Mouse (Mus musculus) heart, adult 18-20 months (tissue): ENCODE results near the gene Msi2. TPM values are rescaled to one million over a fixed set of nuclear protein-coding genes. Genes with fewer than 3 reads are reported as not detected.
A peak's percentile ranks its signal among the peaks of the same experiment; 100 is the strongest.

Experiments used
- DNase-seq, 2 experiments: peaks; one replicate each; pipeline ENCODE4 v3.0.0; 2021 to 2022; ENCODE audit warnings: mixed read lengths in 1 of 2
- total RNA-seq, 2 experiments: library from RNA; stranded (reverse); gene quantifications; 2 replicates each; pipeline ENCODE4 v1.2.3; 2021

Gene Msi2
- total RNA-seq, 2 experiments from 2014 or later = 179 to 203 TPM

GRCm38 (mm10) chr11:88359736-88360135, 358.6 kb downstream of the Msi2 start:
- peak; percentile 46 to 52 for DNase-seq

GRCm38 (mm10) chr11:88357325-88357724, 361.0 kb downstream of the Msi2 start:
- DNase-seq = no peak

DNA sequence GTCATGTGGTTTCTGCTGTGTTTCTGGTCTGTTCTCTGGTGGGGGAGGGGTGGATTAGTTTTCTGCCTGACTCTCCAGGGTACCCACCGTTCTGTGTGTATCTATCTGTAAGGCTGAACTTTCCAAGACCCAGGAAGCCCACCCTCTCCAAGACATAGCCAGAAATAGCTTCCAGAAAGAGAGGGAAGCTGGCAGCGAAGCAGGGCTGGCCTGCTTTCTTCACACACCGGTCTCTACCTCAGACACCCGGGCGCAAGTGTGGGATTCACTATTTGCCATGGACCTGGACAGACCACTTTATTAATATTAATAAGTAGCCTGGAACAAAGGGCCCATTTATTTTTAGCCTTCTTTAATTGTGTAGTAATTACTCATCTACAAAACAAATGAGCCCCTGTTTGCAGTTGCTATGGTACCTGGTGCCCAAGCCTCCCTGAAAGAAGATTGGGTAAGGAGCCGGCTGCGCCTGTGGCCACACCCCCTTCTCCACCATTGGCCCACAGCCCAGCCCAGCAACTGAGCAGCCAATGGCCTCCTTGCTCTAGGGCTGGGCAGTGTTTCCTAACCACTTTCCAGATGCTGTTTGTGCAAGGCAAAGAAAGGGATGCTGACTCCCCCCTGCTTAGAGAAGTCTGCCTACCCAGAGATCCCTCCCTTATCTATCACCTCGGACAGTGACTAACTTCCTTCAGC, 361.6 kb downstream of the Msi2 start:
- peak; percentile 43 to 50 for DNase-seq

DNA sequence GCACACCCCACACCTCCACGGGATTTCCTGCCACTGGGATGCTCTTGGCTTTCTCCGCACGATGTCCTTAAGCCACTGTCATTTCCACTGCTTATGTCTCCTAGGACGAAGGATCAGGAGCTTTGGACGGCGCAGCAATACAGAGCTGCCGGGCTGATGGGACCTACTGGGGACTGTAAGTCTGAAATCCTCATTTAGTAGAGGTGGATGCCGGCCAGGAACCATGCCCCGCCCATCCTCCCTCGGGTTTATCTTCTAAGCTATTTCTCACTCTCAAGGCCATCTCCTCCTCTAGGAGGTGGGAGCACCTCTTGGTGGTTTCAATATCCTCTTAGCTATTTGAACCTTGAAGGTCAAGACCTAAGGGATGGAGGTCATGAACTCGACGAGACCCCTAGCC, 362.3 kb downstream of the Msi2 start:
- DNase-seq = peak; percentile 64 to 66

- no peak for DNase-seq
Observed at GRCm38 (mm10) chr11:88354771-88355170, 363.5 kb downstream of the Msi2 start.

DNA sequence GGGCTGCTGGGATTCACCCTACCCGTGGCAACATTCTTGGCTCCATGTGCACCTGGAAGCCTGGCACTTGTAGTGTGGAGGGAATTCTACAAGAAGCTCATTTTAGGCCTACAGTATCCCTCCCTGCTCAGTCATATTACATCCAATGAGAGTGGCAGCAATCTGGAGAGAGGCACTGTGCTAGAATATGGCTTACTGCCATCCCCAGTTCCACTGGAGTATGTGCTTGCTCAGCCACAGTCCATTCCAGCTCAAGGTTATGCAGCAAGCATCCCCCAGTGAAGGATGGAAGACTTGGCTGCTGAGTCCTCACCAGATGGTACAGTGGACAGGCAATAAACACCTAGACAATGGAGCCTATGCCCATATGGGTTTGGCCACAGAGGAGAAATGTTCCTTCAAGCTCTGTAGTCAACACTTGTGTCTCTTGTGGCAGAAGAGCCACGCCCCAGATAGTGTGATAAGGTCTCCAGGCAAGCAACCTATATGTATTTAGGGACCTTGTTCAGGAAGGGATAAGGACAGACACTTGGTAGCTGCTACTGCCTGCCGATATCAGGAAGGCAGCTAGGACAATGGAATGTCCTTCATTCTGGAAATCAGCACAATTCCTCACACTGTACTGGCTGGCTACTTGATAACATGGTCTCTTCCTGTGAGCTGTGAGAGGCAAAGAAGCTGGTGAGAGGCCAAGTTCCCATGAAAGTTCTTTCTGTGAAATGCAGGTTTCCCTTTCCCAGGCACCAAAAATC, 366.4 kb downstream of the Msi2 start:
- no peak for DNase-seq

- DNase-seq = no peak
Observed at GRCm38 (mm10) chr11:88348690-88349089, 369.6 kb downstream of the Msi2 start.

DNA sequence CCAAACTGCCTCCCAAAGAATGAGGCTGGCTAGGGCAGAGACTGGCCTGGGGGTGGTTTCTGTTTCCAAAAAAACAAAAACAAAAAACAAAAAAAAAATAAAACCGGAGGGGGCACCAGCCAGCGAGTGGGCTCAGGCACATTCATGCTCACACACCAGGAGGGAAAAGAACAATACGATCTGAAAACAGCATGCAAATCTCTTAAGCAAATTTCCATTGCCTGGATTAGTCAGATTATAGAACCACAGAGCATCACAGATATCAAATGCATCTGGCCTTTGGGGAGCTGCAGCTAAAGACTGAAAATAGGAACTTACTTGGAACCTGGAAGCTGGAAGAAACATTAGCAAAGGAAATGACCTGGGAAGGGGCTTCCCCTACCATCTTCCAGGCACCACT, 370.3 kb downstream of the Msi2 start:
- no peak for DNase-seq

GRCm38 (mm10) chr11:88346066-88346465, 372.2 kb downstream of the Msi2 start:
- DNase-seq = no peak

DNA sequence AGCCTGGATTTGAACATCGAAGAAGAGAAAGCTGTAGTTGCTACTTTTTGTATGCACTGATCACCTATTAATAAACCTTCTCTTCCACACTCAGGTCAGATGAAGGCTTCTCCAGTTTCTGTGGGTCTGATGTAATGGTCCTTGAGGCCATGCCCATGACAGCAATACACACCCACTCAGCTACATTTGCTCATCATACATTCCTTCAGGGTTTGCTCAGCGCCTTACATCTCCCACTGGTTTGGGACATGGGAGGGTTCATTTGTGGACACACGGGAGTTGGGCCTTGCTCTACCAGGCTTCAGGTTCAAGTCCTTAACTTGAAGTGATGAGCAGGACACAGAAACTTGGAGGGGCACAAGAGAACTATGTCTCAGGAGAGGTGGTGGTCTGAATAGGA, 380.4 kb downstream of the Msi2 start:
- no peak for DNase-seq

- DNase-seq = no peak
Observed at GRCm38 (mm10) chr11:88334893-88335292, 383.4 kb downstream of the Msi2 start.

DNA sequence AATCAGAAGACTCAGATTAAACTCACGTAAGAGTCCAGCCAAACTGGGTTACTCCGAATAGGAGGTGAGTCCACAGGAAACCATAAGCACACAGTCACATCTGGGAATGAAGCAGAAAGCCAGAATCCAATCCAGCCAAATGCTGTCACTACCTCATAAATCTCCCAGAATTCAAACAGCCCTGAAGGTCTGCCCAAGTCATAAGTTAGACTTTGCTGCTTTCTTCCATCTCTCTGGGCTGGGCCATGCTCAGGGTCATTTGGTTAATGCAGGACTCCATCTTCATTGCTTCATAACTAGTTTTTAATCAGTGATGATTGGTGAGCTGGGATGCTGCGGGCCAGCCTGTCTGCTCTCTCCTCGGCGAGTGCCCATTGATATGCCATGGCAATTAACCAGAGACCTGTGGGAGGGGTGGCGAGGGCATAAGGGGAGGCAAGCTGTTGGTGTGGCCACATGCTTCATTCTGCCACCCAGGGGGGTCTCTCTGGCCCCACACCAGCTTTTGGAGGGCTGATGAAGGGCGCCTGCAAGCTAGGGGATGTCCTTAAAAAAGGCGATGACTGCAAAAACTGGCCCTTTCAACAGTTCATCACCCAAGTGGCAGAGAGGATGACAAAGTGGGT, 385.9 kb downstream of the Msi2 start:
- DNase-seq = no peak

GRCm38 (mm10) chr11:88331722-88332121, 386.6 kb downstream of the Msi2 start:
- DNase-seq = no peak

GRCm38 (mm10) chr11:88330799-88331198, 387.5 kb downstream of the Msi2 start:
- DNase-seq = peak; percentile 37 to 40

- DNase-seq = no peak
Observed at GRCm38 (mm10) chr11:88328813-88329595, 389.3 kb downstream of the Msi2 start.

GRCm38 (mm10) chr11:88327016-88327415, 391.3 kb downstream of the Msi2 start:
- DNase-seq = no peak

DNA sequence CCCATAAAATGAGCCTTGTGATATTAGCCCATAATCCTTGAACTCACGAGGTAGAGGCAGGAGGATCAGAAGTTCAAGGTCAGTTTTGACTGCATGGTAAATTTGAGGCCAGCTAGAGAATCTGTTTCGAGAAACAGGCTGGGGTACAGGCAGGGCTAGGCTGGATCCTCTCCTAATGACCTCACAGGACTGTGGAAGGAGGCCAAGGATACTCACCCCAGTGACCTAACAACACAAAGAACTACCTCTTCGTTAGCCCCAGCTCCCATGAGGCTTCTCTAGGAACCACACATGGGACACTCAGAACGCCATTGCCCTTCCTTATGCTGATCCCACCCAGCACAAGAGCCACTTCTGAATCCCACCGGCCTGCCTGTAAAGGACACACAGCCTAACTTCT, 399.5 kb downstream of the Msi2 start:
- peak in 1 of 2 experiments; percentile 23 for DNase-seq

GRCm38 (mm10) chr11:88315393-88315792, 402.9 kb downstream of the Msi2 start:
- no peak for DNase-seq

GRCm38 (mm10) chr11:88314471-88314870, 403.8 kb downstream of the Msi2 start:
- no peak for DNase-seq

DNA sequence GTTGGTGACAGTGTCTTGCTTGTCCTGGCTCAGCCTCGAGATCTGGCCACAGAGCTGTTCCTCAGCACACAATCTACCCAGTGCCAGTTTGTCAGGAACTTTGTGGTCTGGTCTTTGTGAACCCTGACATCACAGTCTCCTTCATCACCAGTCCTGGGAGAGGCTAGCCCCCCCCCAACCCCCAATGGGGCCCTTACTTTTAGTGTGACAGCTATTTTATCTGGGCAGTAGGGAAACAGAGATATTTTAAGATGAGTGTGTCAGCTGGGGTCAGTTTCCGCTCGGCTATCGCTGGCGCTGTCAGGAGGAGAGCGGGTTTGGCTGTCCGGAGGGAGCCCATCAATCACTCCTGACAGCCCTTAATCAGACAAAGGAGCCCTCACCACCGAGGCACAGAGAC, 404.8 kb downstream of the Msi2 start:
- DNase-seq = no peak

DNA sequence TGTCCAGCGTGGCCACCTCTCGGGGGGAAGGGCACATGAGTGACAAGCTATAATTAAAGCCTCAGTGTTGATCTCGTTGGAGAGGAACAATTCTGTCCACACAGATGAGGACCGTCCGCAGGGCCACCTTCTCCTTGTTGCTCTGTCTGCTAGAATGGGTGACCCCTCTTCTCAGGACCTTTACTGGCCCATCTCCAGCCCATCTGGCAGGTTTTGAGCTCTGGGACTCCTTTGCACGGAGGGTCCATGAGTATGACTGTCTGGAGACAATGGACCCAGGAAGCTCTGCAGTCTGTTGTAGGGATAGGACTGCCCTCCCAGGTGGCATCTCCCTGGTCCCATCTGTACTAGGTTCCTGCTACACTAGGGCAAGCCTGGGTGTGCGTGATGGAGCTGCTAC, 406.7 kb downstream of the Msi2 start:
- DNase-seq = no peak

GRCm38 (mm10) chr11:88310773-88311172, 407.5 kb downstream of the Msi2 start:
- DNase-seq = no peak
